Mouse (Mus musculus): Measurements from ENCODE around the gene Ostc. TPM values are rescaled to one million over a fixed set of nuclear protein-coding genes. Genes with fewer than 3 reads are reported as not detected.

The Ostc gene
- polyA plus RNA-seq (2017; shearing (Covaris generic)), result 100 to 1,000 TPM; 176 to 194 TPM

GRCm38 (mm10) chr3:130708967-130709924 lies at the start of gene Ostc:
Gene Ostc, minus strand, starts transcription at chr3:130709444.

GRCm38 (mm10) chr3:130730189-130730653 lies 21.0 kb upstream of the Ostc start, which contains the start of gene Rpl34:
Gene Rpl34, minus strand, starts transcription at chr3:130730398.

Other genes starting within 250 kb of the Ostc start
- gene Etnppl, start 92.0 kb downstream of the Ostc start, polyA plus RNA-seq (2017; shearing (Covaris generic)), result 1 to 10 TPM in 1 of 2 experiments, under 1 TPM in 1; 0.36 to 1.1 TPM
- gene Rpl34, start 21.0 kb upstream of the Ostc start, polyA plus RNA-seq (2017; shearing (Covaris generic)), result 100 to 1,000 TPM; 671 to 706 TPM